Mouse (Mus musculus) heart, postnatal 0 days (tissue): ENCODE measurements around the gene Cbln1. TPM values are rescaled to one million over a fixed set of nuclear protein-coding genes. Genes with fewer than 3 reads are reported as not detected.

Source experiments
- ATAC-seq: fragments of 200-750 bp; cut with Nextera tagmentation; 2 replicates; pipeline ENCODE4 v1.8.0; 2017; ENCODE audit warnings: low read depth, moderate number of reproducible peaks, moderate library complexity; ENCODE audit not compliant: insufficient read depth
- DNase-seq: peaks from one replicate; pipeline ENCODE4 v3.0.0-alpha.2; 2016; ENCODE audit warnings: low spot score
- H3K27ac ChIP-seq: fragments of 300-500 bp; sonication (generic); 2 replicates; pipeline ENCODE4 v1.5.1; 2014; ENCODE audit warnings: low read depth, mild to moderate bottlenecking
- H3K27me3 ChIP-seq: fragments of 300-500 bp; sonication (generic); 2 replicates; pipeline ENCODE4 v1.6.1; 2014; ENCODE audit warnings: low read length, mixed read lengths; ENCODE audit not compliant: control insufficient read depth, insufficient read depth
- H3K36me3 ChIP-seq: fragments of 300-500 bp; sonication (generic); replicated peaks from 2 replicates; pipeline ENCODE4 v1.6.1; 2014; ENCODE audit warnings: low read length, mixed read lengths; ENCODE audit not compliant: control insufficient read depth, insufficient read depth
- H3K4me1 ChIP-seq: fragments of 300-500 bp; sonication (generic); 2 replicates; pipeline ENCODE4 v1.6.1; 2014; ENCODE audit warnings: antibody characterized with exemption; ENCODE audit not compliant: control insufficient read depth, insufficient read depth
- H3K4me2 ChIP-seq: fragments of 300-500 bp; sonication (generic); 2 replicates; pipeline ENCODE4 v1.6.1; 2014; ENCODE audit warnings: low read depth, mild to moderate bottlenecking, low read length, moderate library complexity
- H3K4me3 ChIP-seq: fragments of 300-500 bp; sonication (generic); 2 replicates; pipeline ENCODE4 v1.5.1; 2014; ENCODE audit warnings: low read depth, low read length
- H3K9ac ChIP-seq: fragments of 300-500 bp; sonication (generic); replicated peaks from 2 replicates; pipeline ENCODE4 v1.6.1; 2014; ENCODE audit warnings: low read depth, low read length, mixed read lengths
- H3K9me3 ChIP-seq: fragments of 300-500 bp; sonication (generic); replicated peaks from 2 replicates; pipeline ENCODE4 v1.6.1; 2016; ENCODE audit warnings: low read length; ENCODE audit not compliant: control insufficient read depth
- CTCF ChIP-seq: IDR thresholded peaks from 2 replicates; pipeline ENCODE4 v1.5.1; 2016; ENCODE audit warnings: antibody characterized with exemption, control low read depth, low read depth
- EP300 ChIP-seq: IDR thresholded peaks from 2 replicates; pipeline ENCODE4 v1.6.1; 2016; ENCODE audit warnings: antibody characterized with exemption, low read depth
- WGBS: fragments of 180-500 bp; shearing (Covaris S2); extraction: QIAGEN DNeasy Blood & Tissue Kit; methylation state at CpG from one replicate; pipeline ENCODE4 v1.1.7; 2014; 5-methylcytosine and 5-hydroxymethylcytosine counted together
- polyA plus RNA-seq: library from polyadenylated mRNA; unstranded; fragments of >200 nt; fragmentation: Nextera tagmentation; extraction: Ambion mirVana; gene quantifications from 2 replicates; pipeline ENCODE4 v1.2.1, GENCODE M21; 2015
- total RNA-seq: library from RNA; depleted of rRNA; stranded (reverse); fragments of >200 nt; gene quantifications from 2 replicates; pipeline ENCODE4 v1.2.3, GENCODE M21; 2014; ENCODE audit warnings: low replicate concordance

Cbln1 gene
- total and polyA plus RNA-seq, 2 experiments from 2014 or later, result not detected

- Histone ChIP-seq H3K4me1 (no peaks in the 10 kb centered on the region), H3K4me2 (no peak overlapping the region), H3K4me3 (no peak overlapping the region), H3K9ac (no peak overlapping the region), H3K27me3 (no peaks in the 10 kb centered on the region), H3K9me3 (no peaks in the 10 kb centered on the region), H3K36me3 (no peaks in the 10 kb centered on the region), H3K27ac (no peak overlapping the region)
- no peak for DNase-seq
- ATAC-seq, result no peak
- TF ChIP-seq EP300 (no peak), CTCF (no peak)
- WGBS, result 43% methylated on average over 9 of the region's 9 CpGs
These were observed 34.6 kb upstream of the Cbln1 start for GRCm38 (mm10) chr8:87507046-87507445.

- no peaks in the 10 kb centered on the region for H3K9me3 ChIP-seq
- H3K27ac ChIP-seq, result no peak overlapping the region
- H3K36me3 ChIP-seq, result no peaks in the 10 kb centered on the region
- H3K9ac ChIP-seq, result no peak overlapping the region
- H3K4me1 ChIP-seq, result no peaks in the 10 kb centered on the region
- no peaks in the 10 kb centered on the region for H3K27me3 ChIP-seq
- no peak for TF ChIP-seq EP300
- H3K4me3 ChIP-seq, result no peak overlapping the region
- ATAC-seq, result no peak
- no peak for DNase-seq
- no peak overlapping the region for H3K4me2 ChIP-seq
- WGBS, result 67% methylated on average over 5 of the region's 5 CpGs
These were observed 32.0 kb upstream of the Cbln1 start for GRCm38 (mm10) chr8:87504441-87504840.

GRCm38 (mm10) chr8:87502684-87503083, 30.3 kb upstream of the Cbln1 start:
- WGBS, result 74% methylated on average over 6 of the region's 6 CpGs
- no peaks in the 10 kb centered on the region for H3K36me3 ChIP-seq
- H3K9ac ChIP-seq, result no peak overlapping the region
- DNase-seq, result no peak
- no peaks in the 10 kb centered on the region for H3K27me3 ChIP-seq
- no peaks in the 10 kb centered on the region for H3K4me1 ChIP-seq
- no peak for ATAC-seq
- H3K4me3 ChIP-seq, result no peak overlapping the region
- no peak for TF ChIP-seq EP300
- TF ChIP-seq CTCF, result no peak
- H3K9me3 ChIP-seq, result no peaks in the 10 kb centered on the region
- no peak overlapping the region for H3K4me2 ChIP-seq
- no peak overlapping the region for H3K27ac ChIP-seq

- no peak for DNase-seq
- Histone ChIP-seq H3K27ac (no peak overlapping the region), H3K9ac (no peak overlapping the region), H3K4me3 (no peak overlapping the region), H3K4me2 (no peak overlapping the region), H3K27me3 (no peaks in the 10 kb centered on the region), H3K36me3 (no peaks in the 10 kb centered on the region), H3K4me1 (no peaks in the 10 kb centered on the region), H3K9me3 (no peaks in the 10 kb centered on the region)
- no peak for TF ChIP-seq CTCF
- 59% methylated on average over 6 of the region's 6 CpGs for WGBS
- no peak for ATAC-seq
These were observed 25.2 kb upstream of the Cbln1 start for GRCm38 (mm10) chr8:87497641-87498040.

GRCm38 (mm10) chr8:87496511-87496910, 24.1 kb upstream of the Cbln1 start:
- TF ChIP-seq CTCF (no peak), EP300 (no peak)
- no peak overlapping the region for H3K4me2 ChIP-seq
- H3K4me1 ChIP-seq, result no peaks in the 10 kb centered on the region
- DNase-seq, result no peak
- no peaks in the 10 kb centered on the region for H3K9me3 ChIP-seq
- no peaks in the 10 kb centered on the region for H3K36me3 ChIP-seq
- H3K27ac ChIP-seq, result no peak overlapping the region
- no peak overlapping the region for H3K4me3 ChIP-seq
- H3K27me3 ChIP-seq, result no peaks in the 10 kb centered on the region
- 83% methylated on average over 7 of the region's 7 CpGs for WGBS
- no peak for ATAC-seq
- H3K9ac ChIP-seq, result no peak overlapping the region

- no peaks in the 10 kb centered on the region for H3K36me3 ChIP-seq
- TF ChIP-seq CTCF, result peak; percentile 48
- TF ChIP-seq EP300, result no peak
- H3K9ac ChIP-seq, result no peak overlapping the region
- ATAC-seq, result no peak
- no peak overlapping the region for H3K27ac ChIP-seq
- no peaks in the 10 kb centered on the region for H3K4me1 ChIP-seq
- no peaks in the 10 kb centered on the region for H3K27me3 ChIP-seq
- WGBS, result 56% methylated on average over 9 of the region's 9 CpGs
- DNase-seq, result no peak
- H3K4me3 ChIP-seq, result no peak overlapping the region
- no peak overlapping the region for H3K4me2 ChIP-seq
- H3K9me3 ChIP-seq, result no peaks in the 10 kb centered on the region
These were observed 22.5 kb upstream of the Cbln1 start for GRCm38 (mm10) chr8:87494862-87495261.
